Mouse (Mus musculus) brain, embryonic 14.5 days (tissue): ENCODE results near the gene Atp6v1b1.

Experiments used
- CTCF ChIP-seq: fragments of 200-500 bp; IDR thresholded peaks from 2 replicates; pipeline ENCODE4 v1.5.1; 2012; ENCODE audit warnings: inconsistent platforms, mild to moderate bottlenecking, moderate library complexity, borderline replicate concordance; ENCODE audit not compliant: insufficient read depth, insufficient read length; ENCODE audit errors: extremely low read depth
- POLR2A ChIP-seq: fragments of 200-500 bp; IDR thresholded peaks from 2 replicates; pipeline ENCODE4 v1.6.1; 2012; ENCODE audit warnings: mild to moderate bottlenecking, inconsistent platforms, borderline replicate concordance; ENCODE audit not compliant: poor library complexity, insufficient read depth, insufficient read length, severe bottlenecking; ENCODE audit errors: extremely low read depth

- TF ChIP-seq CTCF = no peak
- no peak for TF ChIP-seq POLR2A
Observed at GRCm38 (mm10) chr6:83710361-83711066, 32.3 kb upstream of the Atp6v1b1 start.
